Mouse (Mus musculus) thymus, postnatal 25 days (tissue): Measurements from ENCODE around the gene Meiob.

Source experiments
- DNase-seq: peaks from one replicate; pipeline ENCODE4 v3.0.0; 2022

Gene Meiob

GRCm38 (mm10) chr17:24803952-24804951 lies at the start of gene Meiob:
TSS of gene Meiob (plus strand) at chr17:24804289.
- peak; percentile 72 for DNase-seq

GRCm38 (mm10) chr17:24757394-24757793 lies 46.7 kb upstream of the Meiob start:
- DNase-seq, result no peak

- no peak for DNase-seq
Observed at GRCm38 (mm10) chr17:24761121-24761520, 43.0 kb upstream of the Meiob start.

- no peak for DNase-seq
Observed at GRCm38 (mm10) chr17:24765016-24765905, 38.8 kb upstream of the Meiob start.

GRCm38 (mm10) chr17:24766266-24766875 lies 37.7 kb upstream of the Meiob start:
- no peak for DNase-seq

- DNase-seq, result no peak
Observed at GRCm38 (mm10) chr17:24769146-24769545, 34.9 kb upstream of the Meiob start.

- DNase-seq, result no peak
Observed at GRCm38 (mm10) chr17:24773241-24773640, 30.8 kb upstream of the Meiob start.

GRCm38 (mm10) chr17:24775173-24775572 lies 28.9 kb upstream of the Meiob start:
- no peak for DNase-seq

- no peak for DNase-seq
Observed at GRCm38 (mm10) chr17:24777073-24777472, 27.0 kb upstream of the Meiob start.

- DNase-seq, result no peak
Observed at GRCm38 (mm10) chr17:24780821-24781220, 23.3 kb upstream of the Meiob start.

- no peak for DNase-seq
Observed at GRCm38 (mm10) chr17:24792190-24792589, 11.9 kb upstream of the Meiob start.

GRCm38 (mm10) chr17:24794791-24795190 lies 9.3 kb upstream of the Meiob start:
- no peak for DNase-seq

GRCm38 (mm10) chr17:24796969-24797368 lies 7.1 kb upstream of the Meiob start:
- no peak for DNase-seq

- no peak for DNase-seq
Observed at GRCm38 (mm10) chr17:24798229-24798628, 5.9 kb upstream of the Meiob start.

GRCm38 (mm10) chr17:24799476-24799875 lies 4.6 kb upstream of the Meiob start:
- no peak for DNase-seq

- no peak for DNase-seq
Observed at GRCm38 (mm10) chr17:24800524-24800923, 3.6 kb upstream of the Meiob start.

GRCm38 (mm10) chr17:24811211-24811610 lies 7.1 kb downstream of the Meiob start:
- no peak for DNase-seq

- no peak for DNase-seq
Observed at GRCm38 (mm10) chr17:24812215-24812614, 8.1 kb downstream of the Meiob start.

- DNase-seq, result no peak
Observed at GRCm38 (mm10) chr17:24815256-24815655, 11.2 kb downstream of the Meiob start.

- DNase-seq, result no peak
Observed at GRCm38 (mm10) chr17:24817503-24817902, 13.4 kb downstream of the Meiob start.

GRCm38 (mm10) chr17:24818172-24818571 lies 14.1 kb downstream of the Meiob start:
- DNase-seq, result no peak

GRCm38 (mm10) chr17:24819469-24819868 lies 15.4 kb downstream of the Meiob start:
- DNase-seq, result no peak
